Mouse (Mus musculus) heart, adult 2 months (tissue): ENCODE measurements around the gene Adamts4. TPM values are rescaled to one million over a fixed set of nuclear protein-coding genes. Genes with fewer than 3 reads are reported as not detected.

ENCODE experiments used
- DNase-seq, 2 experiments: peaks; one replicate each; pipeline ENCODE4 v3.0.0; 2021
- H3K27ac ChIP-seq: fragments of 200-600 bp; 2 replicates; pipeline ENCODE4 v1.8.1; 2022
- H3K27me3 ChIP-seq: fragments of 200-500 bp; 2 replicates; pipeline ENCODE4 v1.6.1; 2012; ENCODE audit warnings: mild to moderate bottlenecking, low read length, inconsistent platforms, mixed read lengths; ENCODE audit not compliant: control insufficient read depth, insufficient read depth
- H3K36me3 ChIP-seq: fragments of 200-500 bp; 2 replicates; pipeline ENCODE4 v1.6.1; 2012; ENCODE audit warnings: low read length, inconsistent platforms; ENCODE audit not compliant: control insufficient read depth, insufficient read depth
- H3K4me1 ChIP-seq: fragments of 200-500 bp; 2 replicates; pipeline ENCODE4 v1.6.1; 2011; ENCODE audit warnings: low read length; ENCODE audit not compliant: control insufficient read depth, insufficient read depth
- H3K4me3 ChIP-seq: fragments of 200-600 bp; 2 replicates; pipeline ENCODE4 v1.8.1; 2022
- H3K79me2 ChIP-seq: fragments of 200-500 bp; replicated peaks from 2 replicates; pipeline ENCODE4 v1.6.1; 2012; ENCODE audit warnings: mild to moderate bottlenecking, inconsistent platforms, low read length, moderate library complexity, mixed read lengths; ENCODE audit not compliant: control insufficient read depth, insufficient read depth
- H3K9ac ChIP-seq: fragments of 200-500 bp; 2 replicates; pipeline ENCODE4 v1.6.1; 2012; ENCODE audit warnings: low read depth, mild to moderate bottlenecking, control low read depth, inconsistent platforms, low read length, mixed read lengths
- CTCF ChIP-seq: fragments of 200-600 bp; IDR thresholded peaks from 2 replicates; pipeline ENCODE4 v1.8.1; 2022; ENCODE audit warnings: antibody characterized with exemption, mild to moderate bottlenecking, moderate library complexity
- EP300 ChIP-seq: fragments of 200-500 bp; IDR thresholded peaks from 2 replicates; pipeline ENCODE4 v1.6.1; 2011; ENCODE audit warnings: low read depth, low read length, control low read depth; ENCODE audit not compliant: insufficient read depth
- POLR2A ChIP-seq: fragments of 200-500 bp; IDR thresholded peaks from 2 replicates; pipeline ENCODE4 v1.6.1; 2011; ENCODE audit warnings: mild to moderate bottlenecking, low read depth, low read length, control low read depth; ENCODE audit not compliant: insufficient read depth
- WGBS: fragments of 180-500 bp; shearing (Covaris S2); methylation state at CpG from one replicate; pipeline ENCODE4 v1.1.7; 2018; 5-methylcytosine and 5-hydroxymethylcytosine counted together
- intact Hi-C: fragments of 180-260 bp; cut with DNase I; formaldehyde crosslinking; loops from one replicate; pipeline ENCODE4 v1.15.1; 2025
- long read RNA-seq: library from polyadenylated mRNA; stranded (forward); transcript quantifications from one replicate; pipeline ENCODE4 v2.0.0, GENCODE M21; 2021
- polyA plus RNA-seq: library from polyadenylated mRNA; depleted of rRNA; stranded (reverse); fragments of >200 nt; gene quantifications from 2 replicates; pipeline ENCODE4 v1.2.3, GENCODE M21; 2012; rRNA removed
- total RNA-seq, 2 experiments: library from RNA; stranded (reverse); gene quantifications; 2 replicates each; pipeline ENCODE4 v1.2.3; 2021

Gene Adamts4
- 1 to 10 TPM in 1 of 2 experiments, under 1 TPM in 1; 0.29 to 1.5 TPM for total RNA-seq
- 0.92 and 0.94 TPM in 2 replicates for polyA plus RNA-seq
- long read RNA-seq, result 0 reads

DNA sequence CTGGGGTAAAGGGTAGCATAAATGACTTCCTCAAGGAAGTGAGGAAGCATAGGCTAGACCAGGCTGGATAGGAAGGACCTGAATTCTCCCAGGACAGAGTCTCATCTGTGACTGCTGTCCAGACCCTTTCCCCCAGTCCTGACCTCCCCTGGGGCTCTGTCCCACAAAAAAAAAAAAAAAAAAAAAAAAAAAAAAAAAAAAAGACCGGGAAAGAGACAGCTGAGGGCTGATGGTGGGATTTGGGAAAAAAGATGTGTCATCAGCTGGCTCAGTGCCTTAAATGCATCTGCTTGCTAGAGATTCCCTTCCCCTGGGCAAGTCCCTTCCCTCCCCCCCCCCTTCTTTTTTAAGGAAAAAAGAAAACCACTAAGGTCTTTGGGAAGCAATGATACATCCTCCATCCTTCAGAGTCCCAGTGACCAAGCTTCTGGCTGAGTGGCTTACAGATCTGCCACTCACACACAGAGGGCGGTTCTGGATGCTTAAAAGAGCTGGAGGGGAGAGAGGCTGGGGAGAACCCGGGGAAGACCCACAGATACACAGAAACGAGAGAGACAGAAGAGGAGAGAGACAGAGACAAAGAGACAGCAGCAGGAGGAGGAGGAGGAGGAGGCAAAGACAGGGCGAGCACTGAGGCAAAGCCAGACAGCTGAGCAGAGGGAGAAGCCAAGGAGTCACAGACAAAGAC, at the start of gene Adamts4:
Gene Adamts4, plus strand, starts transcription at position 509 of the 688 bp plus-strand sequence.
- Histone ChIP-seq H3K4me1 (peaks cover 9% of the 10 kb centered on the region), H3K4me3 (peak within 1 kb of the TSS; percentile 45), H3K27me3 (no peaks in the 10 kb centered on the region), H3K79me2 (no peaks in the 10 kb centered on the region), H3K27ac (peak within 1 kb of the TSS; percentile 98), H3K9ac (peak within 1 kb of the TSS; percentile 23; the same call in 1 of the 2 replicates), H3K36me3 (peaks cover 2% of the 10 kb centered on the region; the same call in 1 of the 2 replicates)
- peak; percentile 70 to 76 for DNase-seq
- 17% methylated on average over 5 of the region's 5 CpGs for WGBS
- intact Hi-C loops, result no loop called here
- 0 out of 2 replicates have a peak, but pooled peaks have one; percentile 14 for TF ChIP-seq POLR2A
- no peak for TF ChIP-seq CTCF
- TF ChIP-seq EP300, result no peak

DNA sequence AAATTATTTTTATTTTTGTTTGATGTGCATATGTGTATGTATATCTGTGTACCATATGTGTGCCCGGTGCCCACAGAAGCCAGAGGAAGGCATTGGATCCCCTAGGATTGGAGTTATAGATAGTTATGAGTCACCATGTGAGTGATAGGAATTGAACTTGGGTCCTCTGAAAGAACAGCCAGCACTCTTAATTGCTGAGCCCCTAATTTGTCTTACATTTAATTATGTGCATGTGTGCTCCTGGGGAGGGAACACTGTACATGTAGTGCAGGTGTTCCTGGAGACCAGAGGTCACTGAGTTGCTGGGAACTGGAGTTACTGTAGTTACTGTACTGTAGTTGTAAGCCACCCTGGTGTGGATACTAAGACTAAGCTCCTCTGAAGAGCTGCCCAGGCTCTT, 49.5 kb upstream of the Adamts4 start:
- Histone ChIP-seq H3K79me2 (no peaks in the 10 kb centered on the region; the same call in 1 of the 2 replicates), H3K9ac (no peak overlapping the region), H3K27ac (no peak overlapping the region), H3K27me3 (0 out of 2 replicates have a peak, but pooled peaks cover 1% of the 10 kb centered on the region), H3K4me3 (no peak overlapping the region), H3K4me1 (peaks cover 3% of the 10 kb centered on the region; the same call in 1 of the 2 replicates), H3K36me3 (no peaks in the 10 kb centered on the region)
- 100% methylated on average over 1 of the region's 1 CpGs for WGBS
- TF ChIP-seq EP300, result no peak
- TF ChIP-seq CTCF, result no peak
- no peak for TF ChIP-seq POLR2A
- no peak for DNase-seq
- intact Hi-C loops, result no loop called here

DNA sequence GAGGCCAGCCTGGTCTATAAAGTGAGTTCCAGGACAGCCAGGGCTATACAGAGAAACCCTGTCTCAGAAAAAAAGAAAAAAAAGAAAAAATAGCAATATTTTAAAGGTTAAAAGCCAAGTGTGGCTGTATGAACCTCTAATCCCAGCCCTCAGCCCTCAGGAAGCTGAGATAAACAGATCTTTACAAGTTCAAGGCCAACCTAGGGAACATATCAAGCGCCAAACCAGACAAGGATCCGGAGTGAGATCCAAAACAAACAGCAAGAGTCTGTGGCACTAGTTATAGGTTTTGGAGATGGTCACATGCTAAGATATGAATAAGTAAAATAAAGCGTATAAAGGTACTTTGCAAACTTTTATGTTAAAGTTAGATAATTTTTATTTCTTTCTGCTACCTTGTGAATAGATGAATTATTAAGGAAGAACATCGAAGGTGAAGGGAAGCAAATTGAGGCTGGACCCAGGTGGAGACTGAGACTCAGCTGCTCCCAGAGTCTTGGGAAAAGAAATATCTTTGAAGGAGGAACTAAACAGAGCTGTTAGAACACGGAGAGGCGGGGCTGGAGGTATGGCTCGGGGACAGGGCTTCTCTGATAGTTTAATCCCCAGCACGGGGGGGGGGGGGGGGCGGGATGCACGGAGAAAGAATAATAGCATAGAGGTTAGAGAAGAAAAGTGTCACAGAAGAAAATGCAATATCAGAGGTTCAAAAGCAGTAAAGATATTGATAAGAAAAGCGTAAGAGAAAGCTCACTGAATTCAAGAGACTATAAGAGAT, 46.6 kb upstream of the Adamts4 start:
- intact Hi-C loops, result no loop called here
- DNase-seq, result no peak
- Histone ChIP-seq H3K9ac (no peak overlapping the region), H3K27me3 (no peaks in the 10 kb centered on the region), H3K27ac (peak overlapping the region; percentile 10), H3K79me2 (no peaks in the 10 kb centered on the region), H3K4me1 (peaks cover 3% of the 10 kb centered on the region; the same call in 1 of the 2 replicates), H3K36me3 (no peaks in the 10 kb centered on the region), H3K4me3 (no peak overlapping the region)
- TF ChIP-seq CTCF (no peak), POLR2A (no peak), EP300 (no peak)
- 53% methylated on average over 11 of the region's 11 CpGs for WGBS

DNA sequence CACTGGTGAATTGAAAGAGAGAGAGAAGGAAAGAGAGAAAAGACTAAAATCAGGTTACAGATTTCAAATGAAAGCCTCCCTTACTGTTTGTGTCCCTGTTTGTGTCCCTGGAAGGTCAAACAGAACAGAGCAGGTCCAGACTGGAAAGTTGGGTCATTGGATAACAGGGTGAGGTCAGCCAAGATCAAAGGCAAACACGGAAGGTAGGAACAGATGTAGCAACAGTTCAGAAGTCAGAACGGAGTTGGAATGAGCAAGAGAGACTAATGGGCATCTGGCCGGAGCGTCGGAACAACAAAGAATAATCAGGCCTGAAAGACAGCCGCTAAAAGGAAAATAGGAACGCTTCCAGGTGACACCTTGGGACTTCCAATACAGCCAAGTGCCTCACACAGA, 46.0 kb upstream of the Adamts4 start:
- Histone ChIP-seq H3K27ac (peak overlapping the region; percentile 10), H3K9ac (no peak overlapping the region), H3K79me2 (no peaks in the 10 kb centered on the region), H3K27me3 (no peaks in the 10 kb centered on the region), H3K4me1 (peaks cover 3% of the 10 kb centered on the region; the same call in 1 of the 2 replicates), H3K4me3 (no peak overlapping the region), H3K36me3 (no peaks in the 10 kb centered on the region)
- WGBS, result 44% methylated on average over 7 of the region's 7 CpGs
- intact Hi-C loops, result no loop called here
- DNase-seq, result no peak
- TF ChIP-seq CTCF (no peak), POLR2A (no peak), EP300 (no peak)

DNA sequence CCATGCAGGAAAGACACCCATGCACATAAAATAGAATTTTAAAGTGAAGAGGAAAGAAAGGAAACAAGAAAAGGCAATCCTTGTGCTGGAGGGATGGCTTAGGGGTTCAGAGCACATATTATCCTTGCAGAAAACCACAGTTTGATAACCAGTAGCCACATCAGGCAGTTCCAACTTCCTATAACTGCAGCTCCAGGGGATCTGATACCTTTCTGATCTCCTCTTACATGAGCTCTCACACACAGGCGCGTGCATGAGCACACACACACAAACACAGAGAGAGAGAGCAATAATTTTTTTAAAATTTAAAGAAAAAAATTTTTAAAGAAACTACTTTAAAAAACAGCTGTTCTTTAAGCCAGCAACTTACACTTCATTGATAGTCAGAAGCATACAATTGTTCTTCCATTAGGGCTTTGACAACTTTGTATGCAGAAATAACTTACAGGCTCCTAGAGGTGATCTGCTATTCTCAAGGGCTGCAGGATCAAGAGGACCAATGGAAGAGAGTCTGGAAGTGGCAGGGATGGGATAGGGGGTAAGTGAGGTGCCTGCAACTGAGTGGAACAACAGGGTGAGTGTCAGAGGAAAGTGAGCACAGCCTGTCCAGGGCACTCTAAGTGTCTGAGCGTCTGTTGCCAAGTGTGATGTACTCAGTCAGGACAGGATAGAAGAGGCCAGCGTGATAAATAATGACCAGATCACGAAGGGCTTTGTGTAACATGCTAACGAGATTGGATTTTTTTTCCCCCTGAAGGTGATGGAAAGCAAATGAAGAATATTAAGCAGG, 44.3 kb upstream of the Adamts4 start:
- H3K27me3 ChIP-seq, result no peaks in the 10 kb centered on the region
- no peaks in the 10 kb centered on the region for H3K36me3 ChIP-seq
- peak in 1 of 2 experiments; percentile 35 for DNase-seq
- intact Hi-C loops, result no loop called here
- H3K9ac ChIP-seq, result no peak overlapping the region
- WGBS, result 58% methylated on average over 6 of the region's 6 CpGs
- H3K79me2 ChIP-seq, result no peaks in the 10 kb centered on the region
- H3K4me1 ChIP-seq, result peaks cover 3% of the 10 kb centered on the region; the same call in 1 of the 2 replicates
- H3K4me3 ChIP-seq, result no peak overlapping the region
- TF ChIP-seq EP300 (peak; percentile 86), CTCF (no peak)
- H3K27ac ChIP-seq, result no peak overlapping the region
